8 mouse cellular contexts compared by ENCODE assay signal in genomic region chr2:112378973-112379898, GRCm38 (mm10). TPM values are rescaled to one million over a fixed set of nuclear protein-coding genes. Genes with fewer than 3 reads are reported as not detected.
DNase-seq lines count a peak whose midpoint lies in the region; ATAC-seq and TF ChIP-seq lines count a peak whose summit lies in the region.

TSS of gene Katnbl1 (plus strand) at chr2:112379211.

- H3K27ac ChIP-seq in ES-Bruce4 (ENCODE audit: insufficient read depth, low read length) = peak within 1 kb of the TSS; percentile 97
- peak within 1 kb of the TSS; percentile 78 for H3K27ac ChIP-seq in forebrain, embryonic 14.5 days (ENCODE audit: low read depth, low read length)

- DNase-seq in forebrain, embryonic 14.5 days (ENCODE audit: low spot score) = peak; percentile 95
- peak; percentile 87 for DNase-seq in heart, postnatal 25 days (ENCODE audit: low spot score)
- DNase-seq in layer of hippocampus, adult 18-20 months (ENCODE audit: low spot score in 2 of 2) = peak; percentile 86 to 91
- DNase-seq in lung, adult 2 months = peak; percentile 93
- DNase-seq in thymus, adult 18-20 months = peak; percentile 84 to 86

- intact Hi-C loops in heart, postnatal 25 days (cut with DNase I) = loop anchor here (1.0 to 2.0 kb wide), 2 partner anchors 76 to 103 kb away; partner anchors contain the start of gene Emc7

- peak within 1 kb of the TSS; percentile 71 for H3K4me2 ChIP-seq in forebrain, embryonic 14.5 days (ENCODE audit: low read length)

- 0 out of 2 replicates have a peak, but pooled peaks have one; percentile 31 for TF ChIP-seq EP300 in ES-Bruce4 (IDR thresholded peaks at IDR 0.05; ENCODE audit: insufficient read depth, low read depth, low read length)

- H3K4me1 ChIP-seq in ES-Bruce4 (ENCODE audit: control insufficient read depth, insufficient read depth, low read length) = no peaks in the 10 kb centered on the region
- peaks cover 9% of the 10 kb centered on the region for H3K4me1 ChIP-seq in forebrain, embryonic 14.5 days (ENCODE audit: control insufficient read depth, insufficient read depth, low read length)
- H3K4me1 ChIP-seq in lung, adult 2 months (ENCODE audit: control insufficient read depth, insufficient read depth, low read length) = no peaks in the 10 kb centered on the region; the same call in 1 of the 2 replicates

- TF ChIP-seq CTCF in ES-Bruce4 (IDR thresholded peaks at IDR 0.05; ENCODE audit: low read depth, low read length) = peak; percentile 78
- peak; percentile 65 for TF ChIP-seq CTCF in lung, adult 2 months (IDR thresholded peaks at IDR 0.05; ENCODE audit: insufficient read depth, low read length)

- under 1% methylated on average over 65 of the region's 72 CpGs for WGBS in forebrain, embryonic 14.5 days
- WGBS in lung, adult 2 months = under 1% methylated on average over 71 of the region's 72 CpGs

- no peaks in the 10 kb centered on the region for H3K27me3 ChIP-seq in ES-Bruce4 (ENCODE audit: control insufficient read depth, insufficient read depth, low read length, poor library complexity, severe bottlenecking)
- no peaks in the 10 kb centered on the region for H3K27me3 ChIP-seq in forebrain, embryonic 14.5 days (replicated peaks; ENCODE audit: control insufficient read depth, insufficient read depth, low read length)

- peak; percentile 99 for ATAC-seq in cerebellum, adult (ENCODE audit: insufficient number of reproducible peaks, low FRiP score, low TSS enrichment)
- ATAC-seq in forebrain, embryonic 14.5 days = peak; percentile 99
- peak; percentile 96 for ATAC-seq in neutrophil, adult 5-6 weeks (ENCODE audit: extremely low read depth, insufficient number of reproducible peaks, low FRiP score, poor library complexity, severe bottlenecking)

- peak within 1 kb of the TSS; percentile 99 for H3K9ac ChIP-seq in ES-Bruce4 (ENCODE audit: low read depth, poor library complexity, severe bottlenecking)
- H3K9ac ChIP-seq in forebrain, embryonic 14.5 days (ENCODE audit: low read length) = peak within 1 kb of the TSS; percentile 98

- no peak for TF ChIP-seq POLR2A in ES-Bruce4 (IDR thresholded peaks at IDR 0.05; ENCODE audit: insufficient read depth, low read length)
- TF ChIP-seq POLR2A in lung, adult 2 months (IDR thresholded peaks at IDR 0.05; ENCODE audit: borderline replicate concordance, extremely low read depth, low read depth, low read length) = peak; percentile 31; the same call in 1 of the 2 replicates

- no peaks in the 10 kb centered on the region for H3K9me3 ChIP-seq in ES-Bruce4 (replicated peaks; ENCODE audit: control insufficient read depth, insufficient read depth, low read length, poor library complexity, severe bottlenecking)
- H3K9me3 ChIP-seq in forebrain, embryonic 14.5 days (replicated peaks; ENCODE audit: control insufficient read depth, low read length) = no peaks in the 10 kb centered on the region

- H3K4me3 ChIP-seq in ES-Bruce4 (ENCODE audit: low read depth, low read length) = peak within 1 kb of the TSS; percentile 88
- peak within 1 kb of the TSS; percentile 93 for H3K4me3 ChIP-seq in forebrain, embryonic 14.5 days (ENCODE audit: low read depth, low read length)
- peak within 1 kb of the TSS; percentile 87 for H3K4me3 ChIP-seq in lung, adult 2 months (replicated peaks; ENCODE audit: extremely low read depth, low read depth, low read length)

- H3K36me3 ChIP-seq in ES-Bruce4 (ENCODE audit: control insufficient read depth, insufficient read depth, low read length, poor library complexity, severe bottlenecking) = 0 out of 2 replicates have a peak, but pooled peaks cover 2% of the 10 kb centered on the region
- H3K36me3 ChIP-seq in forebrain, embryonic 14.5 days (ENCODE audit: control insufficient read depth, insufficient read depth, low read length) = no peaks in the 10 kb centered on the region

RNA-seq across cellular contexts. Expression of gene Katnbl1, which starts in this region (rescaled TPM):
- 47.1 and 51.5 TPM in 2 replicates for polyA plus RNA-seq in ES-Bruce4 (2011; ENCODE audit: insufficient read depth, insufficient read length, low read depth, missing spikeins)
- 48.4 and 54.5 TPM in 2 replicates for polyA plus RNA-seq in forebrain, embryonic 14.5 days (2014; fragmentation: Nextera tagmentation; extraction: Ambion mirVana)
- total RNA-seq in heart, postnatal 25 days (2021) = 1 to 10 TPM; 4.6 to 4.7 TPM
- 10 to 100 TPM; 10.1 to 10.4 TPM for total RNA-seq in layer of hippocampus, adult 18-20 months (2021)
- polyA plus RNA-seq in lung, adult 2 months (2012; rRNA removed) = 1.2 and 2.3 TPM in 2 replicates
- 13.5 and 15.6 TPM in 2 replicates for total RNA-seq in neutrophil, adult 5-6 weeks (2017)

Comparison
In these comparisons a context has a peak if more than half of its experiments do, and no peak if none do; other contexts are left out.
1. Peak in every context shown above with its lines: DNase-seq, ATAC-seq, H3K4me3 ChIP-seq and H3K27ac ChIP-seq.
2. RNA of gene Katnbl1 (polyA plus RNA-seq): 47.1 to 51.5 TPM in ES-Bruce4 and 48.4 to 54.5 TPM in forebrain, embryonic 14.5 days; 1.2 to 2.3 TPM in lung, adult 2 months; every median in the first group is over 10 times any median in the second.